Mouse (Mus musculus) spleen, postnatal 36 days (tissue): ENCODE results near the gene Flrt1.

Experiments
- DNase-seq, 2 experiments: peaks; one replicate each; pipeline ENCODE4 v3.0.0; 2022; ENCODE audit warnings: low spot score in 2 of 2, mixed read lengths in 1 of 2

The Flrt1 gene

DNA sequence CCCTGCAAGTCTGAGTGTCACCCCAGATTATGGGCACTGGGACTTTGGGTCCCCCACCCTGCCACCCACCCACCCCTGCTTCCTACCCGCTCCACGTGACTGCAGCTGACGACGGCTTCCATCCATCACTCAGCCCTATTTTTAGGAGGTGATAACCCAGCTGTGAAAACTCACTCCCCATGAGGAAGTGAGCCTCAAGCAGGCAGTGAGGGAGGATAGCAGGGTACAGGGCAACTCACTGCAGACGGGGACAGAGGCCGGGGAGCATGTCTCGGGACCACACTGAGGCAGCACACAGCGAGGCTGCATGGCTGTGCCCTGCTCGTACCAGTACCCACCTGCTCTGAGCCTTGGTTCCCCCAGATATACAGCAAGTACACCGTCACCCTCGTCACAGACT lies 24.8 kb upstream of the Flrt1 start:
- peak in 1 of 2 experiments; percentile 24 for DNase-seq

DNA sequence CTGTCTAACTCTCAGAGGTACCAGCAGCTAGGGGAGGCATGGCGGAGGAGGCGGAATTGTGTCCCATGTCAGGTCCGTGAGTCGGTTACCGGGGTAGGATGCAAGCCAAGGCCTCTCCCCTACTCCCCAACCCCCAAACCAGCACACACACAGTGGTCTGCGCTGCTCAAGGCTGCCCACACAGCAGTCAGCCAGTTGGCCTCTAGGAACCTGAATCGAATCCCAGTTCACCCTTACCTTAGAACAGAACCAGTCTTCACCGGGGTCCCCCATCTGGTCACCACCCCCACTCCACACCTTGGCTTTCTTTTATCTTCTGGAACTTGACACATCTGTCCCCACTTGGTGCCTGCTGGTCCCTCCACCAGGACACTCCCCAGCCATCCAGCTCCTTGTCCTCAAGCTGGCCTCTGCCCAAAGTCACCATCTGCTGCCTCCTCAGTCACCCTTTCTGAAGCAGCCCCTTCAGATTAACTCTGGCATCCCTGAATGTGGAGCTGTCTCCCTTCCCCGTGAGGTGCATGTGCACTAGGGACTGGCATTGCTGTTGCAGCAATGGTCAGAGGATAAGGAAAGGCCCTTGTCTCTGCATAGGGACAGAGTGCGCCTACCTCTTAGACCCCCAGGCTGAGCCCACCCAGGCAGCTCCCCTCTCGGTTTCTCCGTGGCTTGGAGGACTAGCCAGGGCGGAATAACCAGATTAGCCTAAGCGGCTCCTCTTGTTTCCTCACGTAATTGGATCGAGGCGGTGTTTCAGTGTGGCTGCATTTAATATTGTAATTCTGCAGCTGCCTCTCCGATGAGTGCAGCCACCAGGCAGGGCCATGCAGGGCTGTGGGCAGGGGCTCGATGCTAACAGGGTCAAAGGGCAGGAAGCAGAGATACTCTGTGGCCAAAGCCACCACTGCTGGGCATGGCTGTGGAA lies 23.3 kb upstream of the Flrt1 start:
- DNase-seq: no peak

- no peak for DNase-seq
Observed at GRCm38 (mm10) chr19:7126933-7127332, 21.4 kb upstream of the Flrt1 start.

DNA sequence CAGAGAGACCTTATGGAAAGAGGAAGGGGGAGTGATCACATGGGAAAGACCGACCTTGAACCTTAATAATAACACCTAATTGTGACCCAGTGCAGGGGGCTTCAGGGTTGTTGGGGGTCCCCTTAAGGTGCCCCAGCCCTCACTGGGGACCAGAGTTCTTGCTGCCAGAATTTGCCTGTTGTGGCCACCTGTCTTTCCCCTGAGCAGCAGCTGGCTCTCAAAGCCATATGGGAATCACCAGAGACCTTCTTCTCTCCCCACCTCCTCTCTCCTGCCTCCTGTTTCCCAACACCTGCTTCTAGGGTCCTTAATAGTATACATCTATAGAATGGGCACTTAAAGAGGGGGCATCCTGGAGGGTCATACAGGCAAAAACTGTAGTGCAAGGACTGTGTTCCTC lies 20.7 kb upstream of the Flrt1 start:
- no peak for DNase-seq

DNA sequence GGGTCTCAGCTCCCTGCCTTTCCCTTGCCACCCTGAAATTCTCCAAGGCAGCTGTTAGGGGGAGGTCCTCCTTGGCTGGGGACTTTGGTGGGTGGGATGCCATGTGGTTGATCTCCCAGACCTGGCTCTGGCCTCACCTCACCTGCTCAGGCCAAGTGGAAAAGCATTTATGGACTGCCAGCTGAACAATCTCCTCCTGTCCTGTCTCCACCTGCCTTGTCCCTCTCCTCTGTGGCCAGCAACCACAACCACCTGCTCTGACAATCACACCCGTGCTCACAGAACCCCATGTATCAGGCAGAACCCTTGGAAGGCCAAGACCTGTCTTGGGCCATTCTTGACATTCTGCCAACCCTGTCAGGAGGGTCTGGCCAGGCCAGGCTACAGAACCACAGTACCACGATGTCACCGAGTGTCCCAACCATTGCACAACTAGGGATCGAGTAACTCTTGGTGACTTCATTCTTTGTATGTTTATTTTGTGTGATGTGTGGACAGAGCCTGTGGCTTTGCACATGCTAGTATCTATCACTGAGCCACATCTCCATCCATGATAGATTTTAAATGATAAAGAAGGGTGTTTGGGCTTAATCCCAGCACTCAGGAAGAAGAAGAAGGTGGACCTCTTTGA lies 20.1 kb upstream of the Flrt1 start:
- DNase-seq: no peak

GRCm38 (mm10) chr19:7122698-7123306 lies 17.3 kb upstream of the Flrt1 start:
- no peak for DNase-seq

DNA sequence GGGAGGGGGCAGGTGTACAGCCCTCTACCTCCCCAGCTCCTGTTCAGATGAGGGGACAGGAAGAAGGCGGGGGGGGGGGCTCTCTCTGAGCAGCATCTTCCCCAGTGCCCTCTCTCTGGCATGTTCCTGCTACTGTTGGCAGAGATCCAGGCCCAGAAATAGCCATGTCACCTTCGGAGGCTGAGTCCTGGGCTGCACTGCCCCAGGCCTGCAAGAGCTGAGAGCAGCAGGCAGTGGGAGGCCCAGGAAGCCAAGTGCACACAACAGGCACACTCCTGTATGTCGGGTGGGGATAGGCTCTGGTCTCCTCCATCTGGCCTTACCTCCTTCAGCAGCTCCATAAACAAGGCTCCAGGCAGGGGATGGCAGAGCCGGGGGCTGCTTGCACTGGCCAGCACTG lies 16.7 kb upstream of the Flrt1 start:
- DNase-seq: no peak

DNA sequence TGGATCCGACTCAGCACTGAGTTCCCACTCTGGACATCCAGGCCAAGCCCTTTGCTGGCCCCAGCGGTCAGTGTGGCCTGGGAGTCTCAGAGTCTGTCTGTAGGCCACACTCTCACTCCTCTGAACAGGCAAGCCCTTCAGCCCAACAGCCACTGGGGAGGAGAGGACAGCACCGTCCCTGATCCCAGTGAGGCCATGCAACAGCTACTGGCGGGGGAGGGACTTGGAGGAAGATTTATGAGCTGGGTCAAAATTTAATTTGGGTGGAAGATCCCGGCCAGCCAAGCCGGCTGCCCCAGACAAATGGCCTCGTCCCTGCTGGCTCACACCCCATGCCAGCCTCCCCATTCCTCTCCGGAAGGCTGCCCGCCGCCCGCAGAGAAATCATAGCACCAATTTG lies 15.7 kb upstream of the Flrt1 start:
- no peak for DNase-seq

- peak; percentile 55 to 60 for DNase-seq
Observed at GRCm38 (mm10) chr19:7117653-7118307, 12.3 kb upstream of the Flrt1 start.

DNA sequence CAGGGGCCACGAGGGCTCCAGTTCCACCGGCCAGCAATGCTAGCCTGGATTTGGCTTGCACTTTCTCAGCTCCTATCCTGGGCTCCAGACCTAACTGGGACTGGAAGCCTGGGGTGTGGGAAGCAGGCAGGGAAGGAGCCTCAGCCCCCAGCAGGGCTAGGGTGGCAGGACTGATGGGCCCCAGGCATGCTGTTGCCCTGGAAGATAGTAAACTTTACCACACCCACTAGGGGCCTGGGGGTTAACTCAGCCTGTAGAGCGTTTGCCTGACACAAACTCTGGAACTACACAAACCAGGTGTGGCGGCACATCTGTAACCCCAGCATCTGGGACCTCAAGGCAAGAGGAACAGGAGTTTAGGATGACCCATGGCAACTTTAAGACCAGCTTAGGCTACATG lies 11.6 kb upstream of the Flrt1 start:
- DNase-seq: no peak

- DNase-seq: no peak
Observed at GRCm38 (mm10) chr19:7116038-7116731, 10.7 kb upstream of the Flrt1 start.

DNA sequence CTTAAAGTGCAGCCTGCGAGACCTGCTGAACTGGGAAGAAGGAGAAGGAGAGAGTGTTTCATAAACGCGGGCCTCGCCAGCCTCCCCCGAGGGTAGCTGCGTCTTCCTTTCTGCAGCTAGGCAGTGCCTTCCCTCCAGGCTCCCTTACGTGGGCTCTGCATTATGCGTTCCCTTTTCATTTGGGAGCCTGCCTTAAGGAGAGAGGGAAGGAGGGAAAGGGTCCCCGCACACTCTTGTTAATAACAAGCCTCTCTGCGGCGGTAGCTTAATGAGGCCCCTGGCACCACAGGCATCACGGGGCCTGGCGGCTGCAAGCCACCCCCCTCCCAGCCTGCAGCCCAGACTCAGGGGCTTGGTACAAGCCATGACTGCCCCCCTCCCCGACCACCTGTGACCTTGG lies 8.0 kb upstream of the Flrt1 start:
- DNase-seq: no peak

GRCm38 (mm10) chr19:7112628-7113027 lies 7.1 kb upstream of the Flrt1 start:
- no peak for DNase-seq

GRCm38 (mm10) chr19:7111710-7112109 lies 6.2 kb upstream of the Flrt1 start:
- no peak for DNase-seq

- DNase-seq: no peak
Observed at GRCm38 (mm10) chr19:7111309-7111708, 5.8 kb upstream of the Flrt1 start.

DNA sequence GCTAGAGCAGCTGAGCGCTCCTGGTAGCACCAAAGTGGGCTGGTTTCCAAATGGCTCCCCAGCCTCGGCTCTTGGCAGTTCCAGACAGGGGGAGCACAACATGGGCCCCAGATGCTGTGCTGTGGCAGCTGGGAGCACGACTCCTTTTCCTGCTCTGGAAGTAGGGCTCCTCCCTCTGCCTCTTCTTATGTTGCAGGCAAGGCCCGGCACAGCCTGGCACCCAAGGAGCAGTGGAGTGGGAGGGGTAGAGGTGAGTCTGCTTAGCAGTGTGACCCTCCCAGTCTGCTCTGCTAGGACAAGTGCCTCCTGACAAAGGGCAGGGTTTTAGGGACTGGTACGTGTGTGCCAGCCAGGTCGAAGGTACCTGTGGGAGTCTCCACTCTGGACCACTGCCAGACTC lies 5.3 kb upstream of the Flrt1 start:
- DNase-seq: no peak

DNA sequence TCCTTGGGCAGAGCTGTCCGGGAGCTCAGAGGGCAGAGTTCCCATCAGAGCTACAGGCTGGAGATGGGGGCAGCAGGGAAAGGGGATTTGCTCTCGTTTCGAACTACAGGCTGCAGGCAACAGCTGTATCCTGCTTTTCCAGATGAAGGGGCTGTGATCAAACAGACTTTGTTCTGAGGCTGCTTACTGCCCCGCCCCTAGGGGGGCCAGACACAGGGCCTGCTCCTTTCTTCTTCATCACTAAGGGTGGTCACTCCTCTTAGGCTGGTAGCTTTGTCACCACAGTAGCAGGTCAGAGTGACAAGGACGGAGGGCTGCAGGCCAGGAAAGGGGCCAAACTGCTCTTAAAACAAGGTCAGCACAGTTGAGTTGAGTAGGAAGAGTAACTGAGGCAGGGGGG lies 4.6 kb upstream of the Flrt1 start:
- DNase-seq: no peak

DNA sequence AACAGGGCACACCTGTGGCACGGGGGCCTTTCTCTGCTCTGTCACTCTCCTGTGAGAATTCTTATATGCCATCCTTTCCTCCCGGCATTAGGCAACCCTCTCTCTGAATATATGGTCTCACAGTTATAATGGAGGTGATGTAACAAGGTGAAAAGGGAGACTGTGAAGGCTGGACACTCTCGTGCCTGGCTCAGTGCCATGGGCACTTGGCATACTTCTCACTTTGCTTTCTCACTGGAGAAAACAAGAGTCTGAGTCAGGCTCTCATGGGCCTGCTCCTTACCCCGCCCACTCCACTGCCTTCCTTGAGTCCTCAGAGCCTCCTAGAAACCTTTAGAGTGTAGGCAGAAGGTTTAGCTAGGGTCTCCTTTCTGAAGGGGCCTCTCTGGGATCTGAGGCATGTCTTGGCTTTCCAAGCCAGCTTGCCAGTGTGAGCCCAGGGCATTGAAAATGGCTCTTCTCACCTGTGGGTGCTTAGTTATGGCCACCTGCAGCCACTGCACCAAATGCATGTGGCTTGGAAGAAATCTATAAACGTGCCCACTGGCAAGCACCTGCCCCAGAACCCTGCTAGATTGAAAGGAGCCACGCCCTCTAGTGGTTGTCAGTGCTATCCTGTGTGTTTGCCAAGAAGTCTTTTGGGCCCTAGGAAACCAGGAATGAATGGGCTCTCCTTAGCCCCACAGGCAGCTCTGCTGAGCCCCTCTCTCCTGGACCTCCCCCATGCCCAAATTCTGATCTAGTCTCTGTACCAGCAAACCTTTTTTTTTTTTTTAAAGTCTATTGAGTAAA lies 2.8 kb upstream of the Flrt1 start:
- no peak for DNase-seq

GRCm38 (mm10) chr19:7107174-7107573 lies 1.6 kb upstream of the Flrt1 start:
- no peak for DNase-seq

DNA sequence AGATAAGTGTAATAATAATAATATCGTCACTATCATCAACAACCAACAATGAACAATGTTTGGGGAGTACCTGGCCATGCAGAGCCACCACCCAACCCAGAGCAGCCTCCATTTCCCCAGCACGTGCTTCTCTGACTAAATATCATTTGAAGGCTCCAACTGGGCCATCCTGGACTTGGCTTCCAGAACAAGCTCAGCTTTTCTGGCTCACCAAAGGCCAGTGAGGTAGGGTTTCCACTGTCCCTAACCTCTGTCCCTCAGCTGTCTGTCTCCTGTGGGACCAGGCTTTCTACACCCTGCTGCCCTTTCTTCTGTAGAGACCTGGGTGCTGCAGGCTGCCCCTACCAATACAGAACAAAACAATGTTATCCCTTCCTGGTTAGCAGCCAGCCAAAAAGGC lies 1.0 kb upstream of the Flrt1 start:
- DNase-seq: no peak

GRCm38 (mm10) chr19:7103993-7104401 lies 1.5 kb downstream of the Flrt1 start:
- DNase-seq: no peak
